In the genomic region with DNA sequence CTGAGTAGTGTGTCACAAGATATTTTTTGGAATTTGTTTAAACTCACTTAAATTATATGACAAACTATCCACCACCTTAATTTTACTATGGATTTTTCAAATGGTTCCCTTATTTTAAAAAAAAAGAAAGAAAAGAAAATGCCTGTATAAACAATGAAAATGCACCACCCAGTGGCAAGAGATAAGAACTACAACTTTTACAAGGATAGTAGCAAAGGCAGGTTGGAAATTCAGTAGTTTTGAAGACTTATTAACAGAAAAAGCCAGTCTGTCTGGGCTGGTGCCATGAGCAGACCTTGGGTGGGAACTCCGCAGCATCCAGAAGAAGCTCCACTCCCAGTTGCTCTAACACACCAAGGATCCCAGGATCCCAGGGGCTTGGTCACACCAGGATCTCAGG, we compare ENCODE assay signal across 10 mouse cellular contexts. TPM values are rescaled to one million over a fixed set of nuclear protein-coding genes. Genes with fewer than 3 reads are reported as not detected.
DNase-seq lines count a peak whose midpoint lies in the region; TF ChIP-seq lines count a peak whose summit lies in the region.
"Had no signal": no experiment of that assay in that cellular context is flagged by ENCODE, and none has a peak within 500 bp of the region (broad histone marks: within the 10 kb centered on the region; RNA-seq: fewer than 3 reads in every experiment).

No protein-coding gene starts in this region.

- intact Hi-C loops in left cerebral cortex, adult 2 months (cut with DNase I), result loop anchor here (1.0 kb wide), 1 partner anchor 133 kb away; no protein-coding TSS in a partner anchor

- peak; percentile 25 for DNase-seq in cerebellum, adult 11 months
- no peak for DNase-seq in cerebellum, postnatal 4 days (ENCODE audit: low spot score in 2 of 2)
- no peak for DNase-seq in left cerebral cortex, adult 2 months (ENCODE audit: extremely low spot score in 1 of 2, low spot score in 2 of 2)
- no peak for DNase-seq in left cerebral cortex, adult 11 months (ENCODE audit: low spot score)
- peak; percentile 48 for DNase-seq in ZHBTc4 (ENCODE audit: low read depth, low spot score)
- DNase-seq in lung, postnatal 10 days, result peak; percentile 51
- DNase-seq in frontal cortex, postnatal 10 days (ENCODE audit: low spot score in 2 of 2), result no peak
- no peak for DNase-seq in spleen, adult 18-20 months

- no peak overlapping the region for H3K4me3 ChIP-seq in left cerebral cortex, adult 2 months
- H3K4me3 ChIP-seq: embryonic facial prominence, embryonic 13.5 days; myocyte had no signal

- peak; percentile 71 for TF ChIP-seq CTCF in left cerebral cortex, adult 2 months (IDR thresholded peaks at IDR 0.05)

- H3K27ac ChIP-seq in left cerebral cortex, adult 2 months, result no peak overlapping the region
- H3K27ac ChIP-seq: embryonic facial prominence, embryonic 13.5 days had no signal

RNA-seq across cellular contexts. Expression of a gene that starts 39.7 kb away (rescaled TPM):
- 10 to 100 TPM; 47.8 to 51.3 TPM for total RNA-seq in left cerebral cortex, adult 2 months (2021)

Comparison
In these comparisons a context has a peak if more than half of its experiments do, and no peak if none do; other contexts are left out.
1. DNase-seq: peak in cerebellum, adult 11 months (single experiment), ZHBTc4 (single experiment) and lung, postnatal 10 days (single experiment); none in cerebellum, postnatal 4 days (0 of 2), left cerebral cortex, adult 2 months (0 of 2), left cerebral cortex, adult 11 months (single experiment), frontal cortex, postnatal 10 days (0 of 2) and spleen, adult 18-20 months (0 of 2).